Mouse (Mus musculus) olfactory bulb, adult 2 months (tissue): ENCODE measurements around the gene Pdzd9. TPM values are rescaled to one million over a fixed set of nuclear protein-coding genes. Genes with fewer than 3 reads are reported as not detected.
A peak's percentile ranks its signal among the peaks of the same experiment; 100 is the strongest.

Experiments
- H3K27ac ChIP-seq: fragments of 200-500 bp; 2 replicates; pipeline ENCODE4 v1.5.1; 2012; ENCODE audit warnings: low read depth, low read length; ENCODE audit not compliant: insufficient read depth
- H3K4me1 ChIP-seq: fragments of 200-500 bp; 2 replicates; pipeline ENCODE4 v1.6.1; 2012; ENCODE audit warnings: low read length; ENCODE audit not compliant: control insufficient read depth, insufficient read depth
- H3K4me3 ChIP-seq: fragments of 200-500 bp; 2 replicates; pipeline ENCODE4 v1.5.1; 2012; ENCODE audit warnings: mild to moderate bottlenecking, low read depth, low read length, moderate library complexity; ENCODE audit not compliant: insufficient read depth
- CTCF ChIP-seq: fragments of 200-500 bp; IDR thresholded peaks from 2 replicates; pipeline ENCODE4 v1.5.1; 2012; ENCODE audit warnings: low read depth, mild to moderate bottlenecking, low read length, moderate library complexity; ENCODE audit not compliant: insufficient read depth
- POLR2A ChIP-seq: fragments of 200-500 bp; IDR thresholded peaks from 2 replicates; pipeline ENCODE4 v1.6.1; 2012; ENCODE audit warnings: mild to moderate bottlenecking, low read depth, low read length, moderate library complexity; ENCODE audit not compliant: insufficient read depth
- WGBS: fragments of 180-500 bp; shearing (Covaris S2); methylation state at CpG from one replicate; pipeline ENCODE4 v1.1.7; 2018; 5-methylcytosine and 5-hydroxymethylcytosine counted together
- polyA plus RNA-seq: library from polyadenylated mRNA; stranded (reverse); fragments of >200 nt; gene quantifications from 2 replicates; pipeline ENCODE4 v1.2.4, GENCODE M21; 2012; ENCODE audit warnings: low replicate concordance; ENCODE audit not compliant: missing spikeins, insufficient read depth, insufficient read length

Gene Pdzd9
- polyA plus RNA-seq, 1 experiment, result not detected

DNA sequence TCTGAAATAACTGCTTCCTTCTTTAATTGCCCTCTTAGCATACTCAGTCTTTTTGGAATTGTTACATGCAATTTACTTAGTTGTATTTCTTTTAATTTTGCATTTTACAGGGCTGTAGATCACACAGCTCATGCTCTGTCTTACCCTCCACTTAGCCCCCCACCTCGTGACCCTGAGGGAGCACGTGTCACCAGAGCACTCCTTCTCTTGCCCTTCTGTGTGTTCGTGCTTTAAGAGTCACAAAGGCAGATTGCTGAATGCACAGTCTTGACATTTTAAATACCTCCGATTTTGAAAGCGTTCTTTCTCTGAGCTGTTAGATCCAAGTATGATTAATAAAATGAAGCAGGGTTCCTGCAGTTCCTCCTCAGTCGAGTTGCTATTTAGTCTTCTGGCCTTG lies 25.1 kb upstream of the Pdzd9 start:
- H3K4me1 ChIP-seq, result 0 out of 2 replicates have a peak, but pooled peaks cover 2% of the 10 kb centered on the region
- WGBS, result 28% methylated on average over 6 of the region's 6 CpGs
- no peak overlapping the region for H3K4me3 ChIP-seq
- TF ChIP-seq POLR2A (no peak), CTCF (no peak)
- H3K27ac ChIP-seq, result no peak overlapping the region

GRCm38 (mm10) chr7:120693831-120694375 lies 23.8 kb upstream of the Pdzd9 start:
- H3K4me1 ChIP-seq, result 0 out of 2 replicates have a peak, but pooled peaks cover 2% of the 10 kb centered on the region
- 88% methylated on average over 5 of the region's 5 CpGs for WGBS
- TF ChIP-seq CTCF (no peak), POLR2A (no peak)
- no peak overlapping the region for H3K27ac ChIP-seq
- no peak overlapping the region for H3K4me3 ChIP-seq

DNA sequence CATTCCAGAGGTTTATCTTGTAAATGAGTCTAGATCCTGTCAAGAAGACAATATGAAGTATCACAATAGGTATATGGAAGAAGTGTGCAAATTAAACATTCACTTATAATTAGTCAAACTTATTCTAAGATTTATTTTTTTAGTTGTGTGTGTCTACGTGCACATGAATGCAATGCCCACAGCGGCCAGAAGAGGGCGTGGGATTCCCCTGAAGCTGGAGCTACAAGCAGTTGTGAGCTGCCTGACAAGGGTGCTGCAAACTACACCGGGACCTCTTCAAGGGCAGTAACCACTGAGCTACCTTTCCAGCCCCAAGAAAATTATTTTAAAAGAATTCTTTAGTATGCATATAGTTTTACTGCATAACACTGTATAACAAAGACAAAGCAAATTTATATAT lies 20.5 kb upstream of the Pdzd9 start:
- TF ChIP-seq POLR2A (no peak), CTCF (peak; percentile 11; the same call in 1 of the 2 replicates)

DNA sequence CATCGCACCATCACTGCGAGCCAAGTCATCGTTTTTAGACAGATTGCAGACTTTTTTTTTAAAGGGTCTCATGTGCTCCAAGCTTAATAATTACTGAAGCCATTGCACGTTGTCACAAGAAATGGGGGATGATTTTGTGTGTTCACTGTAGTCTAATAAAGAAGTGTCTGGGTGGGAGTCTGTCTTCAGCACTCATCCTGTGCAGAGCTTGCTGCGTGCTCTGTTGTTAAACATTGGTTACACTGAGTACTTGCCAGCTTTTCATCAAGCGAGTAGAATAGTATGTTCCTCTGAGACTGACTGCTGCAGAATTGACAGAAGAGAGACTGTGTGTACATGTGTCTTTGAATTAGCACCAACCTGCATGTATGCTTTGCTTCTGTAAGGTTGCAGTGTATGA lies 15.1 kb upstream of the Pdzd9 start:
- Histone ChIP-seq H3K4me3 (no peak overlapping the region), H3K4me1 (no peaks in the 10 kb centered on the region), H3K27ac (no peak overlapping the region)
- WGBS, result 41% methylated on average over 6 of the region's 6 CpGs
- no peak for TF ChIP-seq CTCF
- no peak for TF ChIP-seq POLR2A

More for the DNA sequence above, 20.5 kb upstream of the Pdzd9 start:
- WGBS, result 79% methylated on average over 4 of the region's 4 CpGs
- Histone ChIP-seq H3K27ac (no peak overlapping the region), H3K4me1 (0 out of 2 replicates have a peak, but pooled peaks cover 2% of the 10 kb centered on the region), H3K4me3 (no peak overlapping the region)

DNA sequence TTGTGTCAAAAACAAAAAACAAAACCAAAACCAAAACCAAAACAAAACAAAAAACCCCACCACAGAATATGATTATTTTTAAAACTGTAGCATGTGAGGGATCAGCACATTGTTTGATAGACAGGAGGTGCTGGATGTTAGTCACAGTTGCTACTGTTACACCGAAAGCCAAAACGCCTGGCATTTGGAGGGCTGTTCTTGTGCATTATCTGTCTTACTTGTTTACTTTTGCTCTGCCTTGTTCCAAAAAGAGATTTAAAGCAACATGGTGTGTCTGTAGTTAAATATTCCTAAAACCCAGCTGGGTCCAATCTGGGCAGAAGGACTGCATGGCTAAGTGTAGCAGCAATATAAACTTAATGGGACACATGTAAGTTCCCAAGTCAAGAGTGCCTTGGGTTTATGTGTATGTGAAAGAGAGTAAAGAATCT lies 14.6 kb upstream of the Pdzd9 start:
- H3K4me1 ChIP-seq, result no peaks in the 10 kb centered on the region
- H3K27ac ChIP-seq, result no peak overlapping the region
- TF ChIP-seq POLR2A (no peak), CTCF (no peak)
- 46% methylated on average over 2 of the region's 2 CpGs for WGBS
- no peak overlapping the region for H3K4me3 ChIP-seq

DNA sequence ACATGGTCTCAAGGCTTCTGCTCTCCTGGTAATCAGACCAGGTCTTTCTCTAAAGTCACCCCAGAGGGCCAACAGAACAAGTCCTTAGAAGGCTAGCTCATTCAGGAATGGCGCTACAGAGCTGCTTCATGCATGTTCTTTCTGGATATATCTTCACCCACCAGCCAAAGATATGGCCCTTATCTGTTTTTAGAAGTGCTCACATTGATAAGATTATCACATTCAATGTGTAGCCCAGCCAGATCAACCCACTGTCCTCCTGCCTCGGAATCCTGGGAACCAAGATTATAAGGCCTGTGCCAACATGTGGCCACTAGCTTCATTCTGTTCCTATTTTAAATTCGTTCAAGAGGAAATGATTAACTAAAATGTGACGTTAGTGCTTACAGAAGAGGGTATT lies 11.9 kb upstream of the Pdzd9 start:
- H3K27ac ChIP-seq, result no peak overlapping the region
- H3K4me1 ChIP-seq, result peaks cover 9% of the 10 kb centered on the region
- TF ChIP-seq CTCF (no peak), POLR2A (no peak)
- 51% methylated on average over 4 of the region's 4 CpGs for WGBS
- no peak overlapping the region for H3K4me3 ChIP-seq

GRCm38 (mm10) chr7:120679023-120679422 lies 8.9 kb upstream of the Pdzd9 start:
- Histone ChIP-seq H3K27ac (no peak overlapping the region), H3K4me1 (peaks cover 9% of the 10 kb centered on the region), H3K4me3 (peak overlapping the region; percentile 30)
- WGBS, result 17% methylated on average over 8 of the region's 8 CpGs
- TF ChIP-seq POLR2A, result no peak

- H3K27ac ChIP-seq, result no peak overlapping the region
- H3K4me3 ChIP-seq, result peak overlapping the region; percentile 57
- 1% methylated on average over 42 of the region's 42 CpGs for WGBS
- H3K4me1 ChIP-seq, result peaks cover 9% of the 10 kb centered on the region
- TF ChIP-seq CTCF (no peak), POLR2A (no peak)
These were observed 7.8 kb upstream of the Pdzd9 start for GRCm38 (mm10) chr7:120677764-120678531.

GRCm38 (mm10) chr7:120677001-120677643 lies 7.0 kb upstream of the Pdzd9 start, which contains the start of gene Mosmo:
Gene Mosmo, plus strand, starts transcription at chr7:120677618.
- 3% methylated on average over 43 of the region's 44 CpGs for WGBS
- TF ChIP-seq POLR2A, result peak; percentile 82
- no peak for TF ChIP-seq CTCF
- Histone ChIP-seq H3K27ac (no peak within 1 kb of the TSS), H3K4me1 (peaks cover 9% of the 10 kb centered on the region), H3K4me3 (peak within 1 kb of the TSS; percentile 57)
